ENCODE assay signal across 28 mouse cellular contexts in the genomic region with DNA sequence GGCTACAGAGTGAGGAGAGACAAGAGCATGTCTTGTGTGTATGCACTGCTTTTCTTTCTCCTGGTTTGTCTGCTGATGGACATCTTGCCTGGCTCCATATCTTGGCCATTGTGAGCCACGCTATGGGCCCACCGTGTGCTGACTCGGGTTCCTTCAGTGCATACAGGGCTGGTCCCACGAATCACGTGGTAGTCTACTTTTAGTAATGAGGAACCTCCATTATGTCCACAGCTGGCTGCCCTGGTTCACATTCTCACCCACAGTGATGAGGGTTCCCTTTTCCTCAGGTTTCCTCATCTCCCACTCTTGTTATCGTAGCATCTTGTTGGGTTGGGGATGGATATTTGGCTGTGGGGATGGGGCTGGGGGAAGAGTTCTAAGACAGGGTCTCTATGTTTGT. TPM values are rescaled to one million over a fixed set of nuclear protein-coding genes. Genes with fewer than 3 reads are reported as not detected.
DNase-seq lines count a peak whose midpoint lies in the region; ATAC-seq and TF ChIP-seq lines count a peak whose summit lies in the region.
"Had no signal": no experiment of that assay in that cellular context is flagged by ENCODE, and none has a peak within 500 bp of the region (broad histone marks: within the 10 kb centered on the region; RNA-seq: fewer than 3 reads in every experiment).

No protein-coding gene starts in this region.

- H3K4me1 ChIP-seq in lung, adult 2 months (ENCODE audit: control insufficient read depth, insufficient read depth, low read length): no peaks in the 10 kb centered on the region
- H3K4me1 ChIP-seq in CH12.LX (ENCODE audit: control insufficient read depth in 1 of 2, insufficient read depth in 2 of 2): peaks cover 6 to 16% of the 10 kb centered on the region in 2 experiments
- H3K4me1 ChIP-seq in forebrain, embryonic 11.5 days (replicated peaks; ENCODE audit: control insufficient read depth, insufficient read depth, low read length): no peaks in the 10 kb centered on the region
- H3K4me1 ChIP-seq: embryonic facial prominence, embryonic 15.5 days; forebrain, embryonic 15.5 days; heart, embryonic 15.5 days; hindbrain, embryonic 15.5 days had no signal

- ATAC-seq in granulocyte monocyte progenitor cell, adult 5-6 weeks (replicated peaks; ENCODE audit: poor library complexity, severe bottlenecking): peak; percentile 90
- peak; percentile 82 for ATAC-seq in neutrophil, adult 5-6 weeks (ENCODE audit: extremely low read depth, insufficient number of reproducible peaks, low FRiP score, poor library complexity, severe bottlenecking)
- no peak for ATAC-seq in forebrain, embryonic 11.5 days (replicated peaks; ENCODE audit: low FRiP score)
- ATAC-seq: forebrain, embryonic 15.5 days had no signal

- H3K4me2 ChIP-seq in CH12.LX (ENCODE audit: insufficient read depth, low read depth, poor library complexity, severe bottlenecking): no peak overlapping the region
- H3K4me2 ChIP-seq in forebrain, embryonic 11.5 days (ENCODE audit: low read depth, low read length, severe bottlenecking): no peak overlapping the region
- H3K4me2 ChIP-seq: embryonic facial prominence, embryonic 15.5 days; forebrain, embryonic 15.5 days; heart, embryonic 11.5 days; heart, embryonic 15.5 days; hindbrain, embryonic 15.5 days had no signal

- H3K9me3 ChIP-seq in CH12.LX (replicated peaks; ENCODE audit: low read length): peaks cover 8% of the 10 kb centered on the region
- no peaks in the 10 kb centered on the region for H3K9me3 ChIP-seq in forebrain, embryonic 11.5 days (ENCODE audit: control insufficient read depth, low read length)
- H3K9me3 ChIP-seq: embryonic facial prominence, embryonic 15.5 days; forebrain, embryonic 10.5 days; forebrain, embryonic 15.5 days; heart, embryonic 15.5 days; hindbrain, embryonic 15.5 days had no signal

- in situ Hi-C loops in CH12.LX (cut with MboI; ENCODE audit: low pct_ligation_motif_present, low pct_unique_long_range_greater_than_20kb, low sequenced_read_pairs): no loop called here

- no peak for TF ChIP-seq EP300 in CH12.LX (IDR thresholded peaks at IDR 0.05; ENCODE audit: low read length)

- H3K27me3 ChIP-seq in CH12.LX (replicated peaks): peaks cover 3% of the 10 kb centered on the region
- H3K27me3 ChIP-seq in forebrain, embryonic 11.5 days (ENCODE audit: control insufficient read depth, insufficient read depth, low read length): no peaks in the 10 kb centered on the region
- H3K27me3 ChIP-seq: embryonic facial prominence, embryonic 15.5 days; heart, embryonic 15.5 days; hindbrain, embryonic 15.5 days had no signal

- TF ChIP-seq POLR2A in lung, adult 2 months (IDR thresholded peaks at IDR 0.05; ENCODE audit: borderline replicate concordance, extremely low read depth, low read depth, low read length): no peak
- no peak for TF ChIP-seq POLR2A in CH12.LX (IDR thresholded peaks at IDR 0.05; ENCODE audit: low read depth, low read length)

- 75% methylated on average over 6 of the region's 6 CpGs for WGBS in lung, adult 2 months
- WGBS in forebrain, embryonic 11.5 days: 84% methylated on average over 6 of the region's 6 CpGs

- H3K9ac ChIP-seq in CH12.LX (ENCODE audit: insufficient read depth, low read depth): no peak overlapping the region
- no peak overlapping the region for H3K9ac ChIP-seq in forebrain, embryonic 11.5 days (ENCODE audit: low read length)
- H3K9ac ChIP-seq: embryonic facial prominence, embryonic 15.5 days; forebrain, embryonic 15.5 days; heart, embryonic 15.5 days; hindbrain, embryonic 15.5 days had no signal

- H3K4me3 ChIP-seq in lung, adult 2 months (replicated peaks; ENCODE audit: extremely low read depth, low read depth, low read length): no peak overlapping the region
- H3K4me3 ChIP-seq in CH12.LX (replicated peaks in 1 of 3; ENCODE audit: low read depth in 2 of 3, low read length in 2 of 3, poor library complexity in 1 of 3): no peak overlapping the region
- no peak overlapping the region for H3K4me3 ChIP-seq in forebrain, embryonic 11.5 days (ENCODE audit: low read depth, low read length)
- H3K4me3 ChIP-seq: embryonic facial prominence, embryonic 15.5 days; erythroblast, embryonic 14.5 days; forebrain, embryonic 10.5 days; forebrain, embryonic 15.5 days; heart, adult 2 months; heart, embryonic 15.5 days; hindbrain, embryonic 15.5 days had no signal

- TF ChIP-seq RAD21 in CH12.LX (IDR thresholded peaks at IDR 0.05; ENCODE audit: low read depth, low read length): no peak

- dilution Hi-C loops in CH12.LX (cut with MboI; ENCODE audit: extremely low pct_ligation_motif_present, extremely low pct_unique_long_range_greater_than_20kb, low sequenced_read_pairs): no loop called here

- no peaks in the 10 kb centered on the region for H3K79me2 ChIP-seq in CH12.LX (replicated peaks; ENCODE audit: control insufficient read depth, extremely low read depth, insufficient read depth, poor library complexity, severe bottlenecking)

- DNase-seq in lung, postnatal 36 days: peak; percentile 36
- DNase-seq in lung, adult 2 months: no peak
- no peak for DNase-seq in CH12.LX (ENCODE audit: extremely low read depth)
- DNase-seq in forebrain, embryonic 11.5 days (ENCODE audit: low spot score): no peak
- no peak for DNase-seq in cerebellum, adult 11 months
- DNase-seq in ovary, postnatal 10 days (ENCODE audit: low spot score): no peak
- DNase-seq: adrenal gland, adult 8-10 months; cerebellum, adult 18-20 months; cerebellum, adult 9-11 months; cerebellum, postnatal 36 days; gastrocnemius, postnatal 36 days; heart, adult 2 months; heart, postnatal 14 days had no signal

- H3K27ac ChIP-seq in CH12.LX (ENCODE audit: insufficient read depth, low read depth): no peak overlapping the region
- no peak overlapping the region for H3K27ac ChIP-seq in forebrain, embryonic 11.5 days (ENCODE audit: low read depth, low read length)
- H3K27ac ChIP-seq: embryonic facial prominence, embryonic 15.5 days; forebrain, embryonic 10.5 days; forebrain, embryonic 15.5 days; heart, adult 2 months; heart, embryonic 15.5 days; hindbrain, embryonic 15.5 days had no signal

- no peak for TF ChIP-seq CTCF in lung, adult 2 months (IDR thresholded peaks at IDR 0.05; ENCODE audit: insufficient read depth, low read length)
- TF ChIP-seq CTCF in CH12.LX (conservative IDR thresholded peaks at IDR 0.05 in 1 of 2, IDR thresholded peaks at IDR 0.05 in 1 of 2; ENCODE audit: low read depth in 2 of 2, low read length in 2 of 2): no peak

- H3K36me3 ChIP-seq in CH12.LX (replicated peaks in 1 of 2; ENCODE audit: control insufficient read depth in 1 of 2, insufficient read depth in 1 of 2, low read length in 1 of 2): no peaks in the 10 kb centered on the region
- no peaks in the 10 kb centered on the region for H3K36me3 ChIP-seq in forebrain, embryonic 11.5 days (ENCODE audit: control insufficient read depth, insufficient read depth, low read length)
- H3K36me3 ChIP-seq: embryonic facial prominence, embryonic 15.5 days; forebrain, embryonic 10.5 days; forebrain, embryonic 15.5 days; heart, embryonic 15.5 days; hindbrain, embryonic 15.5 days had no signal

TF ChIP-seq in CH12.LX, 34 proteins besides CTCF, POLR2A, EP300 and RAD21 (continues in another document):
- no peak for TF ChIP-seq ETS1 (conservative IDR thresholded peaks at IDR 0.05; ENCODE audit: low read depth, low read length)
- TF ChIP-seq ZKSCAN1 (IDR thresholded peaks at IDR 0.05; ENCODE audit: borderline replicate concordance, low read depth, low read length): no peak
- TF ChIP-seq UBTF (IDR thresholded peaks at IDR 0.05; ENCODE audit: low read depth, low read length): no peak
- TF ChIP-seq ZC3H11A (IDR thresholded peaks at IDR 0.05; ENCODE audit: low read depth, low read length): no peak
- no peak for TF ChIP-seq BHLHE40 (IDR thresholded peaks at IDR 0.05; ENCODE audit: low read depth, low read length)
- TF ChIP-seq CHD2 (IDR thresholded peaks at IDR 0.05; ENCODE audit: low read length): no peak
- TF ChIP-seq USF1 (IDR thresholded peaks at IDR 0.05; ENCODE audit: low read depth, low read length): peak; percentile 18; the same call in 1 of the 2 replicates

RNA-seq across cellular contexts. Expression of a gene that starts 21.2 kb away (rescaled TPM):
- polyA plus RNA-seq in lung, adult 2 months (2012; rRNA removed): 130 and 190 TPM in 2 replicates
- total RNA-seq in CH12.LX (2012; rRNA removed): 46.4 and 64.9 TPM in 2 replicates
- 19.8 and 23.6 TPM in 2 replicates for total RNA-seq in CH12.LX (2014; rRNA removed)
- polyA plus RNA-seq in CH12.LX (2012; ENCODE audit: insufficient read length, low read depth): 17.8 and 18.2 TPM in 2 replicates
- 37.5 and 41.7 TPM in 2 replicates for total RNA-seq in granulocyte monocyte progenitor cell, adult 5-6 weeks (2014; fragmentation: Nextera tagmentation)
- total RNA-seq in granulocyte monocyte progenitor cell, adult 5-6 weeks (2017): 41.3 and 55.9 TPM in 2 replicates
- total RNA-seq in neutrophil, adult 5-6 weeks (2017): 358 and 383 TPM in 2 replicates
- polyA plus RNA-seq in forebrain, embryonic 11.5 days (2014; fragmentation: Nextera tagmentation; extraction: Ambion mirVana): 4.0 and 4.3 TPM in 2 replicates

RNA-seq across cellular contexts. Expression of a gene that starts 24.4 kb away (rescaled TPM):
- polyA plus RNA-seq in lung, adult 2 months (2012; rRNA removed): 4.6 and 4.7 TPM in 2 replicates
- total RNA-seq in CH12.LX (2012; rRNA removed) (0.71 and 0.72 TPM in 2 replicates), CH12.LX (2014; rRNA removed) (not detected in 2 replicates)
- 0.47 and 0.57 TPM in 2 replicates for polyA plus RNA-seq in CH12.LX (2012; ENCODE audit: insufficient read length, low read depth)
- 2.5 and 4.8 TPM in 2 replicates for total RNA-seq in granulocyte monocyte progenitor cell, adult 5-6 weeks (2014; fragmentation: Nextera tagmentation)
- not detected in 2 replicates for total RNA-seq in granulocyte monocyte progenitor cell, adult 5-6 weeks (2017)
- 1.2 TPM in 1 of 2 replicates, not detected in the other for total RNA-seq in neutrophil, adult 5-6 weeks (2017)
- polyA plus RNA-seq in forebrain, embryonic 11.5 days (2014; fragmentation: Nextera tagmentation; extraction: Ambion mirVana): not detected in 2 replicates
- total RNA-seq: heart, postnatal 14 days had no signal
- polyA plus RNA-seq: embryonic facial prominence, embryonic 11.5 days; erythroblast, embryonic 14.5 days; forebrain, embryonic 10.5 days; forebrain, embryonic 15.5 days; heart, embryonic 15.5 days; hindbrain, embryonic 11.5 days; hindbrain, embryonic 15.5 days had no signal

RNA-seq across cellular contexts. Expression of a gene that starts 28.0 kb away (rescaled TPM):
- polyA plus RNA-seq in lung, adult 2 months (2012; rRNA removed): 0.07 and 0.14 TPM in 2 replicates
- total RNA-seq in CH12.LX (2012; rRNA removed) (not detected in 2 replicates), CH12.LX (2014; rRNA removed) (not detected in 2 replicates)
- not detected in 2 replicates for polyA plus RNA-seq in CH12.LX (2012; ENCODE audit: insufficient read length, low read depth)
- total RNA-seq in granulocyte monocyte progenitor cell, adult 5-6 weeks (2014; fragmentation: Nextera tagmentation): not detected in 2 replicates
- not detected in 2 replicates for total RNA-seq in granulocyte monocyte progenitor cell, adult 5-6 weeks (2017)
- not detected in 2 replicates for total RNA-seq in neutrophil, adult 5-6 weeks (2017)
- not detected in 2 replicates for polyA plus RNA-seq in forebrain, embryonic 11.5 days (2014; fragmentation: Nextera tagmentation; extraction: Ambion mirVana)
- total RNA-seq: adrenal gland, adult 8-10 months; adrenal gland, postnatal 4 days; ES-E14; gastrocnemius, adult 8-10 months; gastrocnemius, postnatal 36 days; heart, adult 2 months; heart, postnatal 14 days had no signal
- polyA plus RNA-seq: embryonic facial prominence, embryonic 11.5 days; embryonic facial prominence, embryonic 15.5 days; erythroblast, embryonic 14.5 days; forebrain, embryonic 15.5 days; heart, embryonic 11.5 days; heart, embryonic 15.5 days; hindbrain, embryonic 11.5 days; hindbrain, embryonic 15.5 days; intestine, embryonic 14.5 days had no signal

RNA-seq across cellular contexts. Expression of a gene that starts 41.5 kb away (rescaled TPM):
- polyA plus RNA-seq in lung, adult 2 months (2012; rRNA removed): 4.3 and 6.7 TPM in 2 replicates
- total RNA-seq in CH12.LX (2012; rRNA removed): 45.3 and 48.2 TPM in 2 replicates
- 36.0 and 39.6 TPM in 2 replicates for total RNA-seq in CH12.LX (2014; rRNA removed)
- 53.6 and 55.2 TPM in 2 replicates for polyA plus RNA-seq in CH12.LX (2012; ENCODE audit: insufficient read length, low read depth)
- 58.0 and 59.9 TPM in 2 replicates for total RNA-seq in granulocyte monocyte progenitor cell, adult 5-6 weeks (2014; fragmentation: Nextera tagmentation)
- total RNA-seq in granulocyte monocyte progenitor cell, adult 5-6 weeks (2017): 67.4 and 85.2 TPM in 2 replicates
- 36.7 and 43.1 TPM in 2 replicates for total RNA-seq in neutrophil, adult 5-6 weeks (2017)
- polyA plus RNA-seq in forebrain, embryonic 11.5 days (2014; fragmentation: Nextera tagmentation; extraction: Ambion mirVana): 24.3 and 27.6 TPM in 2 replicates
